Mouse (Mus musculus) left cerebral cortex, postnatal 10 days (tissue): Measurements from ENCODE around the gene Gse1. TPM values are rescaled to one million over a fixed set of nuclear protein-coding genes. Genes with fewer than 3 reads are reported as not detected.

ENCODE experiments used
- DNase-seq, 2 experiments: peaks; one replicate each; pipeline ENCODE4 v3.0.0; 2021 to 2022; ENCODE audit warnings: low spot score in 2 of 2, mixed read lengths in 1 of 2; ENCODE audit errors: extremely low spot score in 1 of 2
- intact Hi-C: fragments of 180-260 bp; cut with DNase I; formaldehyde crosslinking; loops from one replicate; pipeline ENCODE4 v1.15.1; 2025
- total RNA-seq, 2 experiments: library from RNA; stranded (reverse); gene quantifications; 2 replicates each; pipeline ENCODE4 v1.2.3; 2021

Gse1 gene
- total RNA-seq, 2 experiments from 2014 or later: 41.7 to 45.3 TPM

DNA sequence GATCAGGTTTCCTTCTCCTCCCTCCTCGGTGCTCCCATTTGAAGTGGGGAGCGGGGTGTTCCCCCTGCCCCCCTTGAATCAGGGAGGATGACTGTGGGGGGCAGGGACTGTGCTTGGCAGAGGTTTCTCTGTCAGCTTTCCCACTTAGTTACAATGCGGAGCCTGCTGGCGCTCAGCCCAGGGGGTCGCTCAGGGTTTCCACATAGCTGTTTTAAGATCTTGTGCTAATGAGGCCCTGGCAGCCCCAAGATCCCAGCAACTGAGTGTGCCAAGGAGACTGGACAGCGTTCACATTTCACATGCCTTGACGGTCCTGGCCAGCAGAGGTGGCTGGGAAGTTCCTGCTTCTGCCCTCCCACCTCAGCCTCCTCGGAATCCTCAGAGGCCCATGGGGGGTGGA lies 237.5 kb downstream of the Gse1 start:
- intact Hi-C loops: no loop called here
- DNase-seq: peak; percentile 82

DNA sequence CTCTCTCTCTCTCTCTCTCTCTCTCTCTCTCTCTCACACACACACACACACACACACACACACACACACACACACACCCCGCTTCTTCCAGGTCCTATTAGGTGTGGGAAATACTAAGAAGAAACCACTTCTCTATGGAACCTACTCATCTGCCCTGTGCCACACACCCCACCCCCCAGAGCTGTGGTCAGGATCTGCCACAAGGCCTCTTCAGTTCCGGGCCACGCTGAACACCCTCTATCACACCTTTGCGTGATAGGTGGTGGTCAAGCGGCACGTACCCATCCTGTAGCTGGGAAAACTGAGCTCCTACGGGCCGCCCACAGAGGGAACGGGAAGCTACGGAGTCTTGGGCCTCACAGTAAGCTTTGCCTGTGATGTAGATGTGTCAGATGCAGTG lies 238.0 kb downstream of the Gse1 start:
- intact Hi-C loops: no loop called here
- DNase-seq: no peak

DNA sequence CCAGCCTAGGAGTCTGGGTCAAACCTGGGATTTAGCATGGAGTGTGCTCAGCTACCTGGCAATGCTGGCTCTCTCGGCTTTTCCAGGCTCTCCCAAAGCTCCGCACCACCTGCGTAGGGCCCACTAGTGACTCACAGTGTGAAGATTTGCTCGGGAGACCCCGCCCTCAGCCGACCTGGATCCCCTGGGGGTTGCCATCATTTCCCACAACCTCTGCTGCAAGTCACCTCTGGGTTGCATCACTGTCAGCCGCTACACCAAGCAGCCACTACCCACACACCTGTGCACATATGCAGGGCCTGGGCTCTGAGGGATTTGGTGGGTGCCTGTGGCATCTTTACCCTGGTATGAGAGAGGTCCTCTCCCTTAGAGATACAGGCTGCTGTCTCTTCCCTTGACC lies 239.3 kb downstream of the Gse1 start:
- DNase-seq: no peak
- intact Hi-C loops: no loop called here

DNA sequence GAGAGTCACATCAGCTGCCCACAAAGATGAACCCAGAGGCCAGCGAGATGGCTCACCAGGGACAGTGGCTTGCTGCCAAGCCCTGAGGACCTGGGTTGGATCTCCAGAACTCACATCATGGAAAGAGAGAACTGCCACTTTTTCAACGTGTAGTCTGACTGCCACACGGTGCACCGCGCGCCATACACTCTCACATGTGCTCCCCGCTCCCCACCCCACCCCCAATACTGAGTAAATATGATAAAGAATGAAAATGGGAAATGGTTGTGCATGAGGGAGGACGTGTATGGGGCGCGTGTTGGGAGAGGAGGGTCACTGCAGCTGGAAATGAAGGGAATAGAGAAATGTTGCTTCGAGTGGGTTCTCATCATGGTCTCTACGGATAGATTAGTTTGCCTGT lies 241.9 kb downstream of the Gse1 start:
- intact Hi-C loops: no loop called here
- DNase-seq: no peak

DNA sequence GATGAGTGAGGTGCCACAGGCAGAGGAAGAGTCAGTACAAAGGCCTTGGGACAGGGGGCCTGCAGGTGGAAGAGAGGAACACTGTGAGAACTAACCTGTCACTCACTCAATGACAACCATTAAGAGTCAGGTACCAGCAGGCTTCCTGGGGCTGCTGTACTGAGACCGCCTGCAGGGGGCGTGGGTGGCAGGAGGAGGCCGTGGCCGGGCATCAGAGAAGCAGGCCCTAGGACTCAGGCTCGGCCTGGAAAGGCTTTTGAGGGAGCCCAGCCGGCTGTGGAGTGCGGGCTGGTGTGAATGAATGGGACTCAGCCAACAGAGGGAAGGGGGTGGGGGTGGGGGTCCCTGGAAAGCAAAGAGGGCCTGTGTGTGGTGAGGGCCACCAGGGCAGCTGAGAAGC lies 242.9 kb downstream of the Gse1 start:
- peak in 1 of 2 experiments; percentile 75 for DNase-seq
- intact Hi-C loops: no loop called here

DNA sequence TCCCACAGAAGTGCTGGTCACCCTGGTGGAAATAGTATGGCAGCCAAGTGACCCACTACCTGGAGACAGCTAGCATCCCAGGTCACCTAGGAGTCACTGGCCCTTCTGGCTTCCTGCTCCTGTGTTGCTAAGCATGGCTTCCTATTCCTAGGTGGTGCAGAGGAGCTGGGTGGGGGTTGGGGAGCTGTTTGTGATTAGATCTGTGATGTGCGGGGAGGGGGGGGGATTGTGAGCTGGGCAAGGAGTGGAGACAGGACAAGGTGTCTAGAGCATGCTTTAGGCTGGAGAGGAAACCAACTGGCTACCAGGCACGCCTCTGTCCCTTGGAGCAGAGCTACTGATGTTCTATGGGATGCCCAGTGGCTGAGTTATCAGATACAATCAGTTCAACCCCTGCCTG lies 243.5 kb downstream of the Gse1 start:
- intact Hi-C loops: no loop called here
- DNase-seq: no peak

DNA sequence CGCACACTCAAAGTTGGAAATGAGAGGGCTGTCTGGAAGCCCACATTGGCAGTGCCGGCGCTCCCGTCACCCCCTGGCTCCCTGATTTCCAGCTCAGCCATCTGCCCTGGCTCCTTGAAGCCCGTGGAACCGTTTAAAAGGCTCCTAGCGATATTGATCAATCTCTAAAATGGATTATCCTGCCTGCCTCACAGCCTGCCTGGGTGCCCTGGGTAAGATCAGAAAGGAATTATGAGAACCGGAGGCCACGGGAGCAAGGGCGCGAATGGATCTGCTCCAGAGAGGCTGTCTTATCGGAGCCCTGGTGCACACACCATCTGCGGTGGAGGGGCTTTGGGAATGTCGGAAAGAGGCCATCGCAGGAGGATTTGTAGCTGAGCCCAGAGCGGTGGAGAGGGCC lies 244.0 kb downstream of the Gse1 start:
- intact Hi-C loops: no loop called here

DNA sequence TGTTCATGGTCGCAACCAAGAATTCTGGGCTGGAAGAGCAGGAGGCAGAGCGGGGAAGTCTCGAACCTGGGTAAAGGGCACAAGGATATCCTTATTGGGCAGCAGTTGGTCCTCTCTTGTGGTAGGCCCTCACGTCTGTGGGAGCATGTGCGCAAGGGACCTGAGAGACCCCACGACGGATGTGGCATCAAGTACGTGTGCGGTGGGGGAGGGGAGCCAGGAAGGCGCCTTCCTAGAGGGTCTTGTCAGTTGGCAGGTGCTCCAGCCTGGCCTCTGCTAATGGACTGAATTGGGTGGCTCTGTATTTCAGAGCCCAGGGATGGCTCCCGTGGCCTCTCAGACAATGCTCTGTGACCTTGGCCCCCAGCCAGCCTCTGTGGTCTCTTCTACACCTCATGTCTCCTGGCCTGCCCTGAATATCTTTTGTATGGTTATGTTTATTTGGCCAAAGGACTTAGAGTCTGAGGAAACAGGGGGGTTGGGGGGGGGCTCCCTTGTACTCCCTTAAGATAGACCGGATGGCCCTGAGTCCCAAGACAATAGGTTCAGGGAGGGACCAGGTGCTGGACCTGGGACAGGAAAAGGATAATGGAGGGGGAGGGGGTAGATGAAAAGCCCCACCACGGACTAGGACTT lies 245.6 kb downstream of the Gse1 start:
- intact Hi-C loops: no loop called here
- peak in 1 of 2 experiments; percentile 85 for DNase-seq

More for the DNA sequence above, 244.0 kb downstream of the Gse1 start:
- DNase-seq: no peak

DNA sequence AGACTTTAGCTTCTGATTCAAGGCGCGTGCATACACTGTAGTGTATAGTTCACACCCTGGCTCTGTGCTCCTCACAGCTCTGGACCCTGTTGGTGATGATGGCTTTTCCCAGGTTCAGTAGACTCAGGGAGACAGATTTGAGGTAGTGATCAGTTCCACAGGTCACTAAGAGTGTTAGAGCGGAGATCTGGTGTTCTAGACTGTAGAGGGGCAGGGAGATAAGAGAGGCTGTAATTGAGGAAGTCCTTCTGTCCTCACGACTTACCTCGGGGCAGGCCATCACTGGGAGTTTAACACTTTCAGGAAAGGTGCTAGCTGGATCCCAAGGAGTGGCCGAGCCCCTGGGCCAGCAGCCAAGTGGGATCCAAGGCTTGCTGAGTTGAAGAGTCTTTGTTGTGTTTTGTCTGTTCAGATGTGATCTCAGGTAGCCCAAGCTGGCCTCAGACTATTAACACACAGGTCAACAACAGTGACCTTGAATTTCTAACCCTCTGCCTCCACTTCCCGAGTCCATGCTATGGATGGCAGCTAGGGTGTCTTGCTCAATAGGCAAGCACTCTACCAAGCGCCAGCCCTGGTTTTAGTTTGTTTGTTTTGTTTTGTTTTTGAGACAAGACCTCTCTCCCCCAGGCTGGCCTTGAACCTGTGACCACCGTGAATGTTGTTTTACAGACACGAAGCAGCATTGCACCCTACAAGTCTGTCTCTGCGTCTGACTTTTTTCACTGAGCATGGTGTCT lies 246.4 kb downstream of the Gse1 start:
- intact Hi-C loops: no loop called here
- no peak for DNase-seq

DNA sequence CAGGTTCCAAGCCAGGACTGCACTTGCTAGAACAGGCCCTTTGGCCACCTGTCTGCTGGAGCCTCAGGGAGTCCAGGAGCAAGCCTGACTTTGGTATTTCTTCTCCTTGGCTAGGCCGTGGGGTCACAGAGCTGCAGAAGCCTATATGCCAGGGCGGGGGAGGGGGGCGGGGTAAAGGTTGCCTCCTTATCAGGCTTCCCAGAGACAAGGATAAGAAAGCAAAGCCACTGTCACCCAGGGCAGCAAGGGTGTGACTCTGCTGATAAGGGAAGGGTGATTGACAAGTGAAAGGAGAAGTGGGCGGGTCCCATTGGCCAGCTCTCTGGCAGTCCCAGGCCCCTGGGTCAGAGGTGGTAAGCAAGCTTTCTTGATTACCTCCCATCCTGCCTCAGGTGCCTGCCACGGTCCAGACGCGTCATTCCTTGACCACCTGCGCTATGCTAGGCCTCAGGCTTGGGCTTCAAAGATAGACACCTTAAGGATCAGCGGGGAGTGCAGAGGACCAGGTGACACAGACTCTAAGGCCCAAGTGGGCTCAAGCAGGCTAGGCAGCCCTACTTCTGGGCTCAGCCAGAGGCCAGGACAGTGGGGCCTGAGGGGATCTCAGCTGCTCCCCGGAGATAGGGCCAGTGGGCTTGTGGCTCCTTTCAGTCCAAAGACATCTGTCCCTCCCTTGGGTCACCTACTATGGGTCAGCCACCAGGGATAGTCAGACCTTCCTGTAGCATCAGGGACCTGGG lies 247.4 kb downstream of the Gse1 start:
- intact Hi-C loops: no loop called here
- DNase-seq: no peak

DNA sequence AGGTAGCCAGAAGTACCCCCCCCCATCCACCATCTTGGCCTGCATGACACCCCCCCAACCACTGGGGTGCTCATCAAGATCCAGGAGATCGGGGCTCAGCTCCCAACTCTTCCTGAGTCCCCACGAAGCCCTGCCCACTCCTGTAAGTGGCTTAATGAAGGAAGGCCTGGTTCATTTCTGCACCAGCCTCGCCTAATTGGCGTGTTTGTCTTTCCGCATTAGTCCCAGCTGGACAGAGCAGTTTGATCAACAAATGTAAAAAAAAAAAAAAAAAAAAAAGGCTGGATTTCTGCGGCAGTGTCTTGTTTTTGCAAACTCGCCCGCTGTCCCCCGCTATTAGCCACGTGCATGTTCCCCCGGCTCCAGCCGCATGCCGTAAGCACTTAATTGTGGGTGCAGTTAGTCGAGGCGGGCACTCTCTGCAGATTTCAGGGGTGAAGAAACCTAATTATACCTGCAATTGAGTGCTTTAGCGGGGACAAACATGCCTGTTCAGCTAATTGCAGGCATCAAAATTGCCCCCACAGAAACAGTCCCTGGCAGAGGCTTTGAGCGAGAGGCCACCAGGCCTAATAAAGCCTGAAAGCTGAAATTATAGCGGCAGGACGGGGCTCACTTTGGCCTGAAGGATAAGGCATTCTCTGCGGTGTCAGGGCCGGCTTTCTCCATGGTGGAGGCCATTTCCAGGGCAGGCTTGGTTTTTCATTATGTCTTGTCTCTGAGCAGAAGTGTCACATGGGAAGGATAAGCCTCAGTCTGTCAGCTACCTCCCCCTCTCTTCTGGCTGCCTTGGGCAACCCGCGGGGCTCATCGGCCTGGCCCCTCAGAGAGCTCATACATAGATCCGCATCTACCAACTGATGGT lies 248.7 kb downstream of the Gse1 start:
- intact Hi-C loops: no loop called here
- DNase-seq: no peak

DNA sequence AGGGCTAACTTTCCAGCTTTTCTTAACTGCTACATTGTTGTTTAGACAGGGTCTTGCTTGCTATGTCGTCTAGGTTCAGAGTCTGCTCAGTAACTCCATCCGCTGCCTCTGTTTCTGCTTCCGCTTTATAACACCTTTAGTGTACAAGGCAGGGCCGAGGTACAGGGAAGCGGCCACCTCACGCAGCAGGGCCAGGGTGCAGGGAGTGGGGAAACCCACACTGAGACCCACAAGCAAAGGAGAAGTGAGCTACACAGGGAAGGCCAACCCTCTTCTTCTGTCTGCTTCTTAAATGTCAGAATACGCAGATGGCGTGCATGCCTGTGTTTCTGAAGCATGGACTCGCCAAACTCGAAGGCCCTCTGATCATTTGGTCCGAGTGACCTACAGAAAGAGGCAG lies 250.5 kb downstream of the Gse1 start:
- DNase-seq: no peak
- intact Hi-C loops: no loop called here

DNA sequence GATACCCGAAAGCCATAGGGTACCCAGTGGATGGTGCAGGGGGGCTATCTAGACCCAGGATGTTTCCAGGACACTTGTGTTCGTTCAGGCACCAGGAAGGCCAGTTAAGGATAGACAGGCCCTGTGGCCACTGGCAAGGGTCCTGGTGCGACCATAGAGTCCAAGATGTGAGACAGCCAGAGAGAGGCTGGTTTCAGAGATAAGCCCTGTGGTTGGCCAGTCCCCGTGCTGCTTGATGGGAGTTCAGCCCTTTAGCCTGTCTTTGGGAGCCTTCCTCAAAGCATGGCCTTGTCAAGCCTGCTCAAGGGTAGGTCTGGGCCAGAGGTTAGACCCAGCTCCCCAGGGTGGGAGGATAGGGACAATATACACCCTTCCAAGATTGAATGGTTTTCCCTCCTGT lies 251.4 kb downstream of the Gse1 start:
- no peak for DNase-seq
- intact Hi-C loops: no loop called here

DNA sequence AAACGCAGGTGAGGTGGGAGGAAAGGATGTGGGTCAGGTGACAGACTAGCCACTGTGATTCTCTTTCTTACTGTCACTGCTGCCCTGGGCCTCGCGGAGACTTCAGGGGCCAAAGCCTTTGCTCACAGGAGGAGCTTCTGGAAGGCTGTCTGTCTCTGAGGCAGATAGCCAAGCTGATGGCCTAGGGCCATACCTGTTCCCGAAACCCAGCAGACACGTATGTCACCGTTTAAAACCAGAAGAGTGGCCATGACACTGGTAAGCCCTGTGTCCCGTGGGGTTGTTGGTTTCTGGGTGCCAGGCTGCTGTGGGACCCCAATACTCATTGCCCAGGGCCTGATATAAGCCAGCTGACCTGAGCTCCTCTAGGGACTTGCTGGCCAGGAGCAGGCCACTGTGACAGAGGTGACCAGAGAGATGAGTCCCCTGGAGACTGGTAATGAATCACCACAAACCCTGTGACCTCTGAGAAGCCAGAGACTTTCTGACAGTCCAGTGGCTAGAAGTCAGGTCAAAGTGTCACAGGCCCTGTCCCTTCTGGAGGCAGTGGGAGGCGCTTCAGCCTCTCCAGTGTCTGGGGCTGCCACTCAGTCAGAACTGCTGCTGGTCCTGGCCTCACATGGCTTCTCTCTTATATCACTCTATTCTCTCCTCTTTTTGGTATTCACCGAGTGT lies 253.9 kb downstream of the Gse1 start:
- no peak for DNase-seq
- intact Hi-C loops: no loop called here

DNA sequence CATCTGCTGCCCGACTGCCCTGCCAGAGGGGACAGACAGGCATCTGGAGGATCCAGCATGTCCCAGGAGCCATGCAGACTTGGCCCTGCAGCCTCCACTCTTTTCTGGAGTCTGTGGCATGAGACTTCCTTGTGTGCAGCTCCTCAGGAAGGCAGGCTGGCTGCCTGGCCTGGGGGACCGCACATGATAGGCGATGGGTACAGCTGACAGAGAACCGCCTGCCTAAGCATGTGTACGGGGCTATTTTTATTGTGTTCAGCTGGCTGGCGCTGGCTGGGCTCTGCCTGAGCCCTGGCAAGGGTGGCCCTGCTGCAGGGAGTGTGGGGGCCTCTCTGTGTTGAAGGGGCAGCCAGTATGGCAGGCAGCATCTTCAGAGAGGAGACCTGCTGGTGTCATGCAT lies 256.2 kb downstream of the Gse1 start:
- intact Hi-C loops: no loop called here
- no peak for DNase-seq

DNA sequence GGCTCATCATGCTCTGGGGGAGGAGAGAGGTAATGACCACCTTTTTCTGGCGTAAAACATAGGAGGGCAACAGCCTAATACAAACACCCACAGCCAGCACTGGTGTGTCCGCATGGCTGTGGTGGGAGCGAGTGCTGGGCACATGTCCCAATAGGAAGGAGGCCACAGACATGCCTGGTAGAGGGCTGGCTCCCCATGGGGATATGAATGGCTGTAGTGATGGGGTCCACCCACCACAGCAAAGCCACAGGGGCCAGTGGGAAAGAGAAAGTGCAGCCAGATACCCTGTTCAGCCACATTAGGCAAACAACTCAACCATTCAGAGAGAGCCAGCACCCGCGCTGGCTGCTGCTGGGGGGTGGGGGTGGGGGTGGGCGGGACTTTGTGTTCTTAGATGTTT lies 256.9 kb downstream of the Gse1 start:
- intact Hi-C loops: loop anchor here (5.0 kb wide), 1 partner anchor 68 kb away; no protein-coding TSS in a partner anchor
- DNase-seq: no peak

DNA sequence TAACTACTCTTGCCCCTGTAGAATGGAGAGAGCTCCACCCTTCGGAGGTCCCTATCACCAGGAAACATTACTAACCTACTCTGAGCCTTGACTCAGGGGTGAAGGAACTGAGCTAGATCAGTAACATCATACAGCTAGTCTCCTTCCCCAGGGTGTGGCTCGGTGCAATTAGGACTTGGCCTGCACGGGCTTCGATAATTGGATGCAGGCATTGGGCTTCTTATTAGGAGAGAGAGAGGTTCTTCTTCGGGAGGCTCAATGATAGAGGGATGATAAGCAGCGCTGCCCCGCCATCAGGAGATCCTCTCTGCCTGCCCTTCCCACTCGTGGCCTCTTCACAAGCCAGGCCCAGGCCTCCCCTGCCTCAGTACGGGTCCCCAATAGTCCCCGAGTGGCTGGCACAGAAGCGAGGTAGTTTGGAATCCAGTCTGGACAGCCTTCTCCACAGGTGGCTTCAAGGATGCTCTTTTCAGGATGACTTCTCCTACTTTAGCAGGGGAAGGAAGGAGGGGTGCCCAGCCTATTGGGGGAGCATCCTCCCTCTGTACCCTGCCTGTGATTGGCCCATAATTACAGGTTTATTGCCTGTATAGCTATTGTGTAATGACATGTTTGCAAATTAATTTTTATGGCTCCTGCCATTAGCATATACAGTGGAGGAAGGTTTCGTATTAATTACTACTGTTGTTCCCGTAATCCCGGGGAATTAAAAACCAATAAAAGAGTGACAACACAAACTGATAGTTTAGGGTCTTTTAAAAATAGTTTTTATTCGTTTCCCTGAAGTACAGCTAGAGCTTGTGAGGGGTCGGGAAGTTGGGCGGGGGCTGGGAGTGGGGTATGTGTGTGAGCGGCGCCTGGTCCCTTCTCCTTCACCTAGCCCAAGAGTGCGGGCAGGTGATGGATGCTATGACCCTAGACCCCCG lies 257.6 kb downstream of the Gse1 start:
- DNase-seq: no peak
- intact Hi-C loops: loop anchor here (5.0 kb wide), 1 partner anchor 69 kb away; no protein-coding TSS in a partner anchor
